Mouse (Mus musculus): ENCODE data around the gene Hoxd4. TPM values are rescaled to one million over a fixed set of nuclear protein-coding genes. Genes with fewer than 3 reads are reported as not detected.

Gene Hoxd4
- polyA plus RNA-seq, 1 experiment: 2.9 TPM

GRCm38 (mm10) chr2:74699664-74700545, 11.8 kb upstream of the Hoxd4 start:
- Histone ChIP-seq H3K27ac (ENCODE audit: insufficient read depth, low read depth, low read length) (no peak overlapping the region), H3K4me3 (ENCODE audit: low read depth, low read length) (no peak overlapping the region)
- WGBS: 17% methylated on average over 23 of the region's 23 CpGs

GRCm38 (mm10) chr2:74700546-74701112, 11.1 kb upstream of the Hoxd4 start:
- H3K4me1 ChIP-seq (ENCODE audit: control insufficient read depth, insufficient read depth, insufficient read length, low read length): peaks cover 11% of the 10 kb centered on the region
- H3K27me3 ChIP-seq (ENCODE audit: control insufficient read depth, insufficient read depth, low read length): peaks cover 86% of the 10 kb centered on the region
- H3K36me3 ChIP-seq (ENCODE audit: control insufficient read depth, insufficient read depth, low read length): no peaks in the 10 kb centered on the region
- H3K27ac ChIP-seq (ENCODE audit: insufficient read depth, low read depth, low read length): no peak overlapping the region
- 10% methylated on average over 22 of the region's 22 CpGs for WGBS
- H3K4me3 ChIP-seq (ENCODE audit: low read depth, low read length): no peak overlapping the region
- TF ChIP-seq CTCF (IDR thresholded peaks at IDR 0.05; ENCODE audit: extremely low read depth, insufficient read length, insufficient replicate concordance, low read depth, low read length): no peak; the same call in 1 of the 2 replicates
- no peak for TF ChIP-seq POLR2A (IDR thresholded peaks at IDR 0.05; ENCODE audit: low read depth, low read length)

More at GRCm38 (mm10) chr2:74699664-74700545, 11.8 kb upstream of the Hoxd4 start:
- peaks cover 85% of the 10 kb centered on the region for H3K27me3 ChIP-seq (ENCODE audit: control insufficient read depth, insufficient read depth, low read length)
- no peak for TF ChIP-seq CTCF (IDR thresholded peaks at IDR 0.05; ENCODE audit: extremely low read depth, insufficient read length, insufficient replicate concordance, low read depth, low read length)
- no peak for TF ChIP-seq POLR2A (IDR thresholded peaks at IDR 0.05; ENCODE audit: low read depth, low read length)
- H3K36me3 ChIP-seq (ENCODE audit: control insufficient read depth, insufficient read depth, low read length): no peaks in the 10 kb centered on the region
- H3K4me1 ChIP-seq (ENCODE audit: control insufficient read depth, insufficient read depth, insufficient read length, low read length): peaks cover 10% of the 10 kb centered on the region

GRCm38 (mm10) chr2:74701949-74702819, 9.5 kb upstream of the Hoxd4 start:
- 17% methylated on average over 17 of the region's 17 CpGs for WGBS
- Histone ChIP-seq H3K27me3 (ENCODE audit: control insufficient read depth, insufficient read depth, low read length) (peaks cover 82% of the 10 kb centered on the region), H3K27ac (ENCODE audit: insufficient read depth, low read depth, low read length) (no peak overlapping the region), H3K4me3 (ENCODE audit: low read depth, low read length) (no peak overlapping the region), H3K36me3 (ENCODE audit: control insufficient read depth, insufficient read depth, low read length) (no peaks in the 10 kb centered on the region), H3K4me1 (ENCODE audit: control insufficient read depth, insufficient read depth, insufficient read length, low read length) (peaks cover 11% of the 10 kb centered on the region)
- peak; percentile 86; the same call in 1 of the 2 replicates for TF ChIP-seq CTCF (IDR thresholded peaks at IDR 0.05; ENCODE audit: extremely low read depth, insufficient read length, insufficient replicate concordance, low read depth, low read length)
- no peak for TF ChIP-seq POLR2A (IDR thresholded peaks at IDR 0.05; ENCODE audit: low read depth, low read length)

GRCm38 (mm10) chr2:74702820-74703219, 8.9 kb upstream of the Hoxd4 start:
- H3K4me3 ChIP-seq (ENCODE audit: low read depth, low read length): no peak overlapping the region
- TF ChIP-seq CTCF (IDR thresholded peaks at IDR 0.05; ENCODE audit: extremely low read depth, insufficient read length, insufficient replicate concordance, low read depth, low read length) (no peak), POLR2A (IDR thresholded peaks at IDR 0.05; ENCODE audit: low read depth, low read length) (no peak)
- peaks cover 10% of the 10 kb centered on the region for H3K4me1 ChIP-seq (ENCODE audit: control insufficient read depth, insufficient read depth, insufficient read length, low read length)
- no peaks in the 10 kb centered on the region for H3K36me3 ChIP-seq (ENCODE audit: control insufficient read depth, insufficient read depth, low read length)
- 36% methylated on average over 6 of the region's 6 CpGs for WGBS
- peaks cover 79% of the 10 kb centered on the region for H3K27me3 ChIP-seq (ENCODE audit: control insufficient read depth, insufficient read depth, low read length)
- H3K27ac ChIP-seq (ENCODE audit: insufficient read depth, low read depth, low read length): no peak overlapping the region

GRCm38 (mm10) chr2:74703317-74703716, 8.4 kb upstream of the Hoxd4 start:
- Histone ChIP-seq H3K36me3 (ENCODE audit: control insufficient read depth, insufficient read depth, low read length) (no peaks in the 10 kb centered on the region), H3K27ac (ENCODE audit: insufficient read depth, low read depth, low read length) (no peak overlapping the region), H3K27me3 (ENCODE audit: control insufficient read depth, insufficient read depth, low read length) (peaks cover 76% of the 10 kb centered on the region), H3K4me3 (ENCODE audit: low read depth, low read length) (no peak overlapping the region), H3K4me1 (ENCODE audit: control insufficient read depth, insufficient read depth, insufficient read length, low read length) (peaks cover 6% of the 10 kb centered on the region; the same call in 1 of the 2 replicates)
- 26% methylated on average over 10 of the region's 10 CpGs for WGBS
- TF ChIP-seq POLR2A (IDR thresholded peaks at IDR 0.05; ENCODE audit: low read depth, low read length) (no peak), CTCF (IDR thresholded peaks at IDR 0.05; ENCODE audit: extremely low read depth, insufficient read length, insufficient replicate concordance, low read depth, low read length) (no peak)

GRCm38 (mm10) chr2:74703720-74704392, 7.9 kb upstream of the Hoxd4 start:
- 16% methylated on average over 26 of the region's 26 CpGs for WGBS
- TF ChIP-seq POLR2A (IDR thresholded peaks at IDR 0.05; ENCODE audit: low read depth, low read length) (no peak), CTCF (IDR thresholded peaks at IDR 0.05; ENCODE audit: extremely low read depth, insufficient read length, insufficient replicate concordance, low read depth, low read length) (no peak)
- peaks cover 76% of the 10 kb centered on the region for H3K27me3 ChIP-seq (ENCODE audit: control insufficient read depth, insufficient read depth, low read length)
- H3K4me1 ChIP-seq (ENCODE audit: control insufficient read depth, insufficient read depth, insufficient read length, low read length): peaks cover 6% of the 10 kb centered on the region; the same call in 1 of the 2 replicates
- H3K36me3 ChIP-seq (ENCODE audit: control insufficient read depth, insufficient read depth, low read length): no peaks in the 10 kb centered on the region
- no peak overlapping the region for H3K27ac ChIP-seq (ENCODE audit: insufficient read depth, low read depth, low read length)
- H3K4me3 ChIP-seq (ENCODE audit: low read depth, low read length): no peak overlapping the region
